Mouse (Mus musculus) hindbrain, embryonic 10.5 days (tissue): ENCODE measurements around the gene St7. TPM values are rescaled to one million over a fixed set of nuclear protein-coding genes. Genes with fewer than 3 reads are reported as not detected.

Experiments
- DNase-seq: peaks from one replicate; pipeline ENCODE4 v3.0.0-alpha.2; 2017; ENCODE audit warnings: low spot score
- H3K27ac ChIP-seq: fragments of 300-500 bp; sonication (generic); 2 replicates; pipeline ENCODE4 v1.5.1; 2016; ENCODE audit warnings: mild to moderate bottlenecking, moderate library complexity
- H3K27me3 ChIP-seq: fragments of 300-500 bp; sonication (generic); 2 replicates; pipeline ENCODE4 v1.6.1; 2016; ENCODE audit warnings: mild to moderate bottlenecking; ENCODE audit not compliant: poor library complexity, insufficient read depth, severe bottlenecking
- H3K36me3 ChIP-seq: fragments of 300-500 bp; sonication (generic); 2 replicates; pipeline ENCODE4 v1.6.1; 2016; ENCODE audit warnings: mild to moderate bottlenecking, moderate library complexity
- H3K4me1 ChIP-seq: fragments of 300-500 bp; sonication (generic); replicated peaks from 2 replicates; pipeline ENCODE4 v1.6.1; 2016; ENCODE audit warnings: mild to moderate bottlenecking
- H3K4me3 ChIP-seq: fragments of 300-500 bp; sonication (generic); 2 replicates; pipeline ENCODE4 v1.5.1; 2016; ENCODE audit warnings: mild to moderate bottlenecking, moderate library complexity
- H3K9me3 ChIP-seq: fragments of 300-500 bp; sonication (generic); 2 replicates; pipeline ENCODE4 v1.6.1; 2016; ENCODE audit warnings: mild to moderate bottlenecking, moderate library complexity
- WGBS: fragments of 180-500 bp; shearing (Covaris S2); methylation state at CpG from one replicate; pipeline ENCODE4 v1.1.7; 2016; 5-methylcytosine and 5-hydroxymethylcytosine counted together
- polyA plus RNA-seq: library from polyadenylated mRNA; unstranded; fragments of >200 nt; fragmentation: Nextera tagmentation; extraction: Ambion mirVana; gene quantifications from 2 replicates; pipeline ENCODE4 v1.2.1, GENCODE M21; 2016

St7 gene
- 22.8 and 34.8 TPM in 2 replicates for polyA plus RNA-seq

DNA sequence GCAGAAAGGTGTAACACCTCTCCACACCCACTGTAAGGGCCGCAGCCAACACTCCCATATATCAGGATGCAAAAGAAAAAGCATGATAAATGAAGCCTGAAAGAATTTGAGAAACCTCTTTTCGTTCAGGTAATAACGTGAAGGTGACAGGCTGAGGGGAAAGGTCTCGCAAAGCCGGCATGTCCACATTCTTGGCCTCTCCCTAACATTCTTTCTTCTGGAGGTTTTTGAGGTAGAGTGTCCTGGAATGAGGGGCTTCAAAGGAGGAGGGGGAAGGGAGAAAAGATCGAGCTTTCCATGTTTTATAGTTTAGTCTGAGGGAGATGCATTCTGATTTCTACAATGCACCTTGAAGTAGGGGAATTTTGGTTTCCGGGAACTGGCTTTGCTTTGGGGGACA is at the start of gene St7:
St7 (plus strand) TSS at position 287 of the 400 bp plus-strand sequence.
- Histone ChIP-seq H3K27ac (peak within 1 kb of the TSS; percentile 96), H3K4me1 (peaks cover 19% of the 10 kb centered on the region), H3K36me3 (0 out of 2 replicates have a peak, but pooled peaks cover 4% of the 10 kb centered on the region), H3K9me3 (no peaks in the 10 kb centered on the region), H3K27me3 (peaks cover 10% of the 10 kb centered on the region; the same call in 1 of the 2 replicates), H3K4me3 (peak within 1 kb of the TSS; percentile 83)
- DNase-seq: no peak
- WGBS: 78% methylated on average over 7 of the region's 7 CpGs

DNA sequence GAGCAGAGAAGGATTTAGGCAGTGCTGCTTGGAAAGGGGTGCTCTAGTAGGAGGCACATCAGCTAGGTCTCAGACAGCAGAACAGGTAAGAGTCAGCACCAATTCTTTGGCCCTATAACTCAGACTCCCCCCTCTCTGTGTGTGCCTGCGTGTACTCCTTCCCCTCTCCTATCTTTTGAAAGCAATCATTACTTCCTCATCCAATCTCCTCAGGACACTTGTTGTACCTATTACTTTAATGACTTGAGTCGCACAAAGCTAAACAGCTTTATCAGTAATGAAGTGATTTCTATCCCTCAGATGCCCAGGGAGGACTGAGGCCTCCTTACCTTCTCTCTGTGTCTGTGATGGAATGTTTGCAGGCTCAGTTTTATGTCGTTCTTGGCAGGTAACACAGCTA is 46.6 kb upstream of the St7 start:
- Histone ChIP-seq H3K4me1 (peaks cover 4% of the 10 kb centered on the region; the same call in 1 of the 2 replicates), H3K36me3 (peaks cover 28% of the 10 kb centered on the region), H3K27me3 (no peaks in the 10 kb centered on the region), H3K9me3 (no peaks in the 10 kb centered on the region), H3K4me3 (no peak overlapping the region), H3K27ac (no peak overlapping the region)
- WGBS: 82% methylated on average over 3 of the region's 3 CpGs
- DNase-seq: no peak

DNA sequence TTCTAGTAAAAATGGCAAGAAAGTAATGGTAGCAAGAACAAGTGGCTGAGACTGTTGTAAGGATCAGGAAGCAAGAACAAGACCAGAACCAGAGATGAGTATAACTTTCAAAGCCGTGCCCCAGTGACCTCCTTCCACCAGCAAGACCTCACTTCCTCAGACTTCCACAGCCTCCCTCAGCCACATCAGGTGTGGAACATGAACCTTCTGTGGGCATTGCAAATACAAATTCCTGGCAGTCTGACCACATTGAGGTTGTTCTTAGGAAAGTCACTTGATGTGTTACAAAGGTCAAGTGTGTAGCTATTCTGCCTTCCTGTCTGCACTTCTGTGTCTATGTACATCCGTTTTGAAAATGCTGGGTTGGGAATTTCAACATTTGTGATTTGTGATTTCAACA is 40.6 kb upstream of the St7 start:
- Histone ChIP-seq H3K36me3 (peaks cover 78% of the 10 kb centered on the region), H3K27me3 (no peaks in the 10 kb centered on the region)

DNA sequence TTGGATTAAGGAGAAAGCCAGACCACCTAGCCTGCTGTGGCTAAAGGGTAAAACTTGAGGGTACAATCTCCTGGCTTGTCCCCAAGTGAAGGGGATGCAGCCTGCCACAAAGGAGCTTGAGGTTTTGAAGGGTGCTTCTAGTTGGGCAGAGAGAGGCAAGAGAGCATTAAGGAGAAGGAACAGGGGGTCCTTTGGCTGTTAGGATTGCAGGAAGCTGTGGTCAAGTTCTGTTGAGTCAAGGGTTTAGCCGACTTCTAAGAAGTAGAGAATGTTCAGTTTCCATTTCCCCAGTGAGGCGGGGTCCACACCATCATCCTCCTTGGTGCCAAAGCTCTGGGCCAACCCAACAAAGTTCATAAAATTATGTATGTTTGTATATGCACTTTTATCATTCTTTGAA is 37.7 kb upstream of the St7 start:
- H3K9me3 ChIP-seq: no peaks in the 10 kb centered on the region
- H3K27ac ChIP-seq: no peak overlapping the region
- 95% methylated on average over 2 of the region's 2 CpGs for WGBS
- no peak for DNase-seq
- no peaks in the 10 kb centered on the region for H3K4me1 ChIP-seq
- H3K36me3 ChIP-seq: peaks cover 86% of the 10 kb centered on the region
- no peaks in the 10 kb centered on the region for H3K27me3 ChIP-seq
- no peak overlapping the region for H3K4me3 ChIP-seq

More for the DNA sequence above, 40.6 kb upstream of the St7 start:
- H3K4me1 ChIP-seq: no peaks in the 10 kb centered on the region
- H3K27ac ChIP-seq: no peak overlapping the region
- WGBS: 92% methylated on average over 2 of the region's 2 CpGs
- no peak for DNase-seq
- H3K4me3 ChIP-seq: no peak overlapping the region
- no peaks in the 10 kb centered on the region for H3K9me3 ChIP-seq

DNA sequence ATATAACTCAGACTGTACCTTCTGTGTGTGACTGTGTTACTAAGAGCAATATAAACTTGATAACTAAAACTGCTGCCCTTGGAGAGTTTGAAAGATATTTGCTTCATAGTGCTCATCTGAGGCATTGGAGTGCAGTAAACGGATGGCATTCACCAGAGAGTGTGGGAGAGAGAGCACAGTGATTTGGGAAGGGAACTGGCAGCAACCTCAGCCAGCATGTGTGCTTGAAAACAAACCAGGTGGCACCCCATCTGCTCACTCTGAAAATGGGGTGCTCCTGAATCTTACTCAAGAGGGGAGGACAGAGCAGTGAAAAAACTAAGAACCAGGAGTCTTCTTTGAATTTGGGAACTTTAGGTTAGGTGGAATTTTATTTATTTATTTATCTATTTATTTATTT is 35.4 kb upstream of the St7 start:
- Histone ChIP-seq H3K9me3 (no peaks in the 10 kb centered on the region), H3K27me3 (no peaks in the 10 kb centered on the region), H3K27ac (no peak overlapping the region), H3K4me3 (no peak overlapping the region), H3K4me1 (no peaks in the 10 kb centered on the region), H3K36me3 (peaks cover 86% of the 10 kb centered on the region)
- WGBS: 88% methylated on average over 1 of the region's 1 CpGs
- no peak for DNase-seq

DNA sequence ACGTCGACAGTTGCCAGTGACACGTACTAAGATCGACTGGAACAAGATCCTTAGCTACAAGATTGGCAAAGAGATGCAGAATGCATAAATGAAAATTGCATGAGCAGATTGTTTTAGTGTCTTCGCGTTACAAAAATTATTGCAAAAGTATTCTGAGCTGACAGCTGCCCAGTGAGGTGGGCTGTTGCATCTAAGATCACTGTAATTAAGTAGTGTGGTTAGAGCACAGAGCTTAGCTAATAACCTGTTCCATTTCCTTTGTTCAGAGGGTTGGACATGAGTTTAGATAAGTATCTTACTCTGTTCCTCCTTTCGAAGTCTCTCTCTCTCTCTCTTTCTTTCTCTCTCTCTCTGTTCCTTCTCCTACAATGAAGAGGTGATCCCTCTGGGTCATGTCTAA is 27.4 kb upstream of the St7 start:
- Histone ChIP-seq H3K36me3 (peaks cover 87% of the 10 kb centered on the region), H3K4me3 (no peak overlapping the region), H3K9me3 (no peaks in the 10 kb centered on the region), H3K27ac (no peak overlapping the region), H3K27me3 (no peaks in the 10 kb centered on the region), H3K4me1 (no peaks in the 10 kb centered on the region)
- DNase-seq: no peak
- 96% methylated on average over 7 of the region's 7 CpGs for WGBS

DNA sequence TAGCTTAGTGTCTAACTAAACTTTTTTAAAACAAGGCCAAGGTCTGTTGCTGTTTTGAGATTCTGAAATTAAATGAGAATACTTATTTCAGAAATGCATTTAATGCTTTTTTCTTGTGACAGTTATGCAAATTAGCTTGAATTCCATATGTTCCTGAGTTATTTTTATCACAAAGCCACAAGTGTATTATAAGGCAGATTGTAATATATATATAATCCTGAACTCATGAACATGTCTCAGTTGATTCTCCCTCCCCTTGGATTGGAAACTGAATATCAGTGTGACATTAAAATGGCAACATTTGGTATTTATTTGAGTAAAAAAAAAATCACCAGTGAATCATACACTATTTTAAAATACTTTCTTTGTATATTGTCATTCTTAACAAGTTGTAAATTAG is 26.7 kb upstream of the St7 start:
- Histone ChIP-seq H3K9me3 (no peaks in the 10 kb centered on the region), H3K36me3 (peaks cover 81% of the 10 kb centered on the region), H3K4me1 (no peaks in the 10 kb centered on the region), H3K27me3 (no peaks in the 10 kb centered on the region), H3K4me3 (no peak overlapping the region), H3K27ac (no peak overlapping the region)
- DNase-seq: no peak

DNA sequence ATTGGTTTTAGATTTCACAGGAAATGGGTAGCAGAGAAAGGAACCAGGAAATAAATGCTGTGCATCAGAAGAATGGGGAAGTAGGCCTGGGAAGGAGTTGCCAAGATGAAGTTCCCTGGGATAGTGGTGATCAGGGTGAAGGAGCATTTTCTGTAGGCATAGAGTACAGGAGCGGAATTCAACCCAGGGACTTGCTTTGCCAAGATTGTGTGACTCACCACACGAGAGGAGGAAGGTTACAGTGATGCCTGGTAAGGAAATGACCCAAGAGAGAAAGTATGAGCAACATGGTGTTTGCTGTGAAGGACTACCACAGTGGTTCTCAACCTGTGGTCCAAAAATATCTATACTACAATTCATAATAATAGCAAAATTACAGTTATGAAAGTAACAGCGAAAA is 24.9 kb upstream of the St7 start:
- no peak overlapping the region for H3K4me3 ChIP-seq
- H3K36me3 ChIP-seq: peaks cover 63% of the 10 kb centered on the region
- DNase-seq: no peak

DNA sequence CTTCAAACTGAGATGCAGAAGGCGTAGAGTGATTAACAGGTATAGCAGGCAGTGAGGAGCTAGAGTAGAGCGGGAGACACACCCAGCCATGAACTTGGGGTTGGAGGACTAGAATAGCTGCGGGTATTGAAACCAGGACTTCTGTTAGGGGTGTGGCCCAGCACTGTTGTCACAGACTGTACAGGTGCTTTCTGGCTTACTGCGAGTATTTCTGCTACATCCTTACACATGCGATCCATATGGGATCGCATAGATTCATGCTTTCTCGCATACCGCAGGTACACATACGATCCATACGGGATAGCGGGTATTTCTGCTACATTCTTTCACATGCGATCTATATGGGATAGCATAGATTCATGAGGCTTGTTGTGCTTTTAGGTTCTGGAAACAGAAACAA is 24.4 kb upstream of the St7 start:
- no peak for DNase-seq
- H3K4me1 ChIP-seq: no peaks in the 10 kb centered on the region
- 97% methylated on average over 12 of the region's 12 CpGs for WGBS
- peaks cover 58% of the 10 kb centered on the region for H3K36me3 ChIP-seq
- no peaks in the 10 kb centered on the region for H3K9me3 ChIP-seq
- no peak overlapping the region for H3K27ac ChIP-seq
- H3K4me3 ChIP-seq: no peak overlapping the region
- no peaks in the 10 kb centered on the region for H3K27me3 ChIP-seq

More for the DNA sequence above, 24.9 kb upstream of the St7 start:
- no peak overlapping the region for H3K27ac ChIP-seq
- no peaks in the 10 kb centered on the region for H3K27me3 ChIP-seq
- WGBS: 93% methylated on average over 3 of the region's 3 CpGs
- no peaks in the 10 kb centered on the region for H3K9me3 ChIP-seq
- H3K4me1 ChIP-seq: no peaks in the 10 kb centered on the region

DNA sequence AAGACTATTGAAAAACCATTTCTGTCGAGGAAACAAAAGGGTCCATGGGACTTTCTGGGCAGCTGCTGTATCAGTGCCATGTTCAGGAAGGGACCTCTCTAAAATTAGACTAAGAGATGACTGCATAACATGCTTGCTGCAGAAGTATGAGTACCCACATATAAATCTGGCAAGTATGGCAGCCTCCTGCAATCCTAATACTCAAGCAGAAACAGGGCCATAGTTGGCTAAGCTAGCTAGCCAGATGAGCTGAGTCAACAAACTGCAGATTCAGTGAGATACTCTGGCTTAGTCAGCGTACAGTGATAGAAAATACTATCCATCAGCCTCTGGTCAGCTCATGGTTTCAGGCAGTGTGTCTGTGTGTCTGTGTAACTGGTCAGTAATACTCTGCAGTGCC is 22.9 kb upstream of the St7 start:
- H3K9me3 ChIP-seq: no peaks in the 10 kb centered on the region
- 94% methylated on average over 2 of the region's 2 CpGs for WGBS
- no peaks in the 10 kb centered on the region for H3K27me3 ChIP-seq
- no peak overlapping the region for H3K4me3 ChIP-seq
- no peaks in the 10 kb centered on the region for H3K4me1 ChIP-seq
- H3K36me3 ChIP-seq: peaks cover 45% of the 10 kb centered on the region
- no peak for DNase-seq
- H3K27ac ChIP-seq: no peak overlapping the region

DNA sequence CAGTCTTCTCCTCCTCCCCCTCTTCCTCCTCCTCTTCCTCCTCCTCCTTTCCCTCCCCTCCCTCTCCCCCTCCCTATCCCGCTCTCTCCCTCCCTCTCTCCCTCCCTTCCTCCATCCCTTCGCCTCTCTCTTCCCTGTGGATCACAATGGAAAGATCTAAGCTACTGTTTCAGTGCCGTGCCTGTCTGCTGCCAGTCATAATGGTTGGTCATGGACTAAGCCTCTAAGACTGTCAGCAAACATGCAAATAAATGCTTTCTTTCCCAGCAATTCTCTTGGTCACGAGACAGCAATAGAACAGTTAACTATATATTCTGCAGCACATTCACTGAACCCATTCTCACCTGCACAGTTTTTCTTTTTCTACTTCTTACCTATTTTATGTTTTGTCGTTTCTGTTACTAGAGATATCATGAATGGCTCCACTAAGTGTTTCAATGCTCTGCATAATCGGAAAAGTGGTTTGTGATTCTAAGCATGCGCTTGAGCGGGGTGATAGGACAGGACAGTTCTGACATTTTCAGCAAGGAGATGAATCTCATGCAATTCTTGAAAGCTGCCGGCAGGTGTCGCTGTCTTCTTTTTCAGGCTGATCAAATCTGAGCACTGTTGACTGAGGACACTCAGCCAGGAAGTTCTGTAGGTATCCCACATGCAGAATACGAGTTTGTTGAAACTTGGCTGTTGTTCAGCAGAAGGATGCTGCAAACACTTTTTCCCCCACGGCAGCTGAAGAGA is 17.5 kb upstream of the St7 start:
- H3K27ac ChIP-seq: no peak overlapping the region
- WGBS: 29% methylated on average over 12 of the region's 12 CpGs
- no peaks in the 10 kb centered on the region for H3K9me3 ChIP-seq
- no peaks in the 10 kb centered on the region for H3K27me3 ChIP-seq
- H3K4me3 ChIP-seq: no peak overlapping the region
- no peaks in the 10 kb centered on the region for H3K4me1 ChIP-seq
- peak; percentile 72 for DNase-seq
- H3K36me3 ChIP-seq: no peaks in the 10 kb centered on the region

DNA sequence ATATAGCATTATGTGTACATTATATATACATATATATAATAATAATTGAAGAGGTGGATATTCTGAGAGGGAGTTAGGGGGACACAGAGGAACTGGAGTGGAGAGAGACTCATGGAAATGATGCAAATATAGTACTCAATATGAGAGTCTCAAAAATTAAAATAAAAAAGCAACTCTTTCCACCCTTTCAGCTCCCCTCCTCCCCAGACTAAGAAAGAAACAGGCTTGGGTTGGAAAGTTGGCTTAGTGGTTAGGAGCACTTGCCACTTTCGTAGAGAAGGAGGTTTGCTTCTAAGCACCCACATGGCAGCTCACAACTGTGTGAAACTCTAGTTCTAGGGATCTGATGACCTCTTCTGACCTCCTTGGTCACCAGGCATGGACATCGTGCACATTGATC is 15.7 kb upstream of the St7 start:
- Histone ChIP-seq H3K27me3 (no peaks in the 10 kb centered on the region), H3K27ac (no peak overlapping the region), H3K9me3 (peaks cover 6% of the 10 kb centered on the region; the same call in 1 of the 2 replicates), H3K36me3 (no peaks in the 10 kb centered on the region), H3K4me1 (no peaks in the 10 kb centered on the region), H3K4me3 (no peak overlapping the region)
- no peak for DNase-seq
- WGBS: 77% methylated on average over 2 of the region's 2 CpGs

DNA sequence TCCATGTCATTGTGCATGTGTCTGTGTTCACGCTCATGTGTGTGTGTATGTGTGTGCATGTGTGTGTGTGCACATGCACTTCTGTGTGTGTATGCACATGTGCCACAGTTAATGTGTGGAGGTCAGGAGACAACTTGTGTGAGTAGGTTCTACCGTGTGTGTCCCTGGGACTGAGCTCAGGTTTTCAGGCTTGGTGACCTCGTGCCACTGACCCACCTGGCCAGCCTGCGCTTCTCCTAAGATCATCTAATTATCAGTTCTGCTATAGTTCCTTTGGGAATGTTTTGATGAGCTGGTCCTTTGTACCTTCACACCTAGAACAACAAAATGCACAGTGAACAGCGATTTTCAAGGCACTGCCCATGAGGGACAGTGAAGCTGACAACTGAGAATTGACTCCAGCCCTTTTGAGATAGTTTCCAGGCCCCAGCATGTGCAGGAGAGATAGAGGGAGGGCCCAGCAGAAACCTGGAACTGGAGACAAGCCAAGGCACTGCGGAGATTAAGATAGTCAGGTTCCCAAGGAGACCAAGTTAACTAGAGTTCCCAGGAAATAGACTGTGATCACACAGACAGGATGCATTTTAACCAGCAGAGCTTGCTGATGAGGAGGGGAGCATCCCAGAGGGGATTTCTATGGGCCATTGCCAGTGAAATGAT is 12.3 kb upstream of the St7 start:
- WGBS: 89% methylated on average over 6 of the region's 6 CpGs
- H3K36me3 ChIP-seq: no peaks in the 10 kb centered on the region
- H3K27ac ChIP-seq: no peak overlapping the region
- H3K4me3 ChIP-seq: no peak overlapping the region
- H3K4me1 ChIP-seq: no peaks in the 10 kb centered on the region
- DNase-seq: no peak
- H3K9me3 ChIP-seq: peaks cover 6% of the 10 kb centered on the region; the same call in 1 of the 2 replicates
- H3K27me3 ChIP-seq: no peaks in the 10 kb centered on the region
